Mouse (Mus musculus): ENCODE data around the gene Phc2.
"Not testable (repeated sequence)": the region's sequence is repeated elsewhere in the genome, so short reads cannot be mapped to it uniquely, and the experiment has no call there.

The Phc2 gene

GRCm38 (mm10) chr4:128646762-128647161 lies 7.7 kb upstream of the Phc2 start:
- DNase-seq (ENCODE audit: low spot score), result no peak

GRCm38 (mm10) chr4:128648567-128649255 lies 5.8 kb upstream of the Phc2 start:
- no peak for DNase-seq (ENCODE audit: low spot score)

GRCm38 (mm10) chr4:128651530-128651929 lies 3.0 kb upstream of the Phc2 start:
- no peak for DNase-seq (ENCODE audit: low spot score)

GRCm38 (mm10) chr4:128652584-128653298 lies 1.8 kb upstream of the Phc2 start:
- no peak for DNase-seq (ENCODE audit: low spot score)

- no peak for DNase-seq (ENCODE audit: low spot score)
Measured at GRCm38 (mm10) chr4:128655446-128655845, 944 bp downstream of the Phc2 start.

- no peak for DNase-seq (ENCODE audit: low spot score)
Measured at GRCm38 (mm10) chr4:128660196-128660595, 5.7 kb downstream of the Phc2 start.

- no peak for DNase-seq (ENCODE audit: low spot score)
Measured at GRCm38 (mm10) chr4:128661063-128661462, 6.6 kb downstream of the Phc2 start.

GRCm38 (mm10) chr4:128664002-128664401 lies 9.5 kb downstream of the Phc2 start:
- no peak for DNase-seq (ENCODE audit: low spot score)

GRCm38 (mm10) chr4:128666362-128666761 lies 11.9 kb downstream of the Phc2 start:
- DNase-seq (ENCODE audit: low spot score), result not testable (repeated sequence)

- DNase-seq (ENCODE audit: low spot score), result not testable (repeated sequence)
Measured at GRCm38 (mm10) chr4:128667195-128667594, 12.7 kb downstream of the Phc2 start.

- no peak for DNase-seq (ENCODE audit: low spot score)
Measured at GRCm38 (mm10) chr4:128669229-128669628, 14.7 kb downstream of the Phc2 start.

GRCm38 (mm10) chr4:128670566-128671191 lies 16.2 kb downstream of the Phc2 start:
- no peak for DNase-seq (ENCODE audit: low spot score)

- no peak for DNase-seq (ENCODE audit: low spot score)
Measured at GRCm38 (mm10) chr4:128672494-128672893, 18.0 kb downstream of the Phc2 start.

- DNase-seq (ENCODE audit: low spot score), result no peak
Measured at GRCm38 (mm10) chr4:128678564-128679217, 24.2 kb downstream of the Phc2 start.

GRCm38 (mm10) chr4:128681126-128681525 lies 26.6 kb downstream of the Phc2 start:
- DNase-seq (ENCODE audit: low spot score), result no peak

- DNase-seq (ENCODE audit: low spot score), result no peak
Measured at GRCm38 (mm10) chr4:128682281-128682680, 27.8 kb downstream of the Phc2 start.

- DNase-seq (ENCODE audit: low spot score), result no peak
Measured at GRCm38 (mm10) chr4:128683706-128684105, 29.2 kb downstream of the Phc2 start.

GRCm38 (mm10) chr4:128684108-128684507 lies 29.6 kb downstream of the Phc2 start:
- no peak for DNase-seq (ENCODE audit: low spot score)

GRCm38 (mm10) chr4:128688513-128688913 lies 34.0 kb downstream of the Phc2 start:
- DNase-seq (ENCODE audit: low spot score), result no peak

- peak; percentile 35 for DNase-seq (ENCODE audit: low spot score)
Measured at GRCm38 (mm10) chr4:128688976-128689375, 34.5 kb downstream of the Phc2 start.

- no peak for DNase-seq (ENCODE audit: low spot score)
Measured at GRCm38 (mm10) chr4:128689739-128690304, 35.3 kb downstream of the Phc2 start.

- no peak for DNase-seq (ENCODE audit: low spot score)
Measured at GRCm38 (mm10) chr4:128691195-128691594, 36.7 kb downstream of the Phc2 start.
